Mouse (Mus musculus) midbrain, embryonic 12.5 days (tissue): ENCODE measurements around the gene Pzp. TPM values are rescaled to one million over a fixed set of nuclear protein-coding genes. Genes with fewer than 3 reads are reported as not detected.

ENCODE experiments used
- ATAC-seq: fragments of 200-750 bp; cut with Nextera tagmentation; 2 replicates; pipeline ENCODE4 v1.8.0; 2017; ENCODE audit warnings: low read depth, moderate TSS enrichment, moderate library complexity; ENCODE audit not compliant: low FRiP score
- H3K27ac ChIP-seq: fragments of 300-500 bp; sonication (generic); replicated peaks from 2 replicates; pipeline ENCODE4 v1.5.1; 2016; ENCODE audit warnings: mild to moderate bottlenecking
- H3K27me3 ChIP-seq: fragments of 300-500 bp; sonication (generic); 2 replicates; pipeline ENCODE4 v1.6.1; 2016; ENCODE audit warnings: mild to moderate bottlenecking
- H3K36me3 ChIP-seq: fragments of 300-500 bp; sonication (generic); 2 replicates; pipeline ENCODE4 v1.6.1; 2016
- H3K4me1 ChIP-seq: fragments of 300-500 bp; sonication (generic); 2 replicates; pipeline ENCODE4 v1.6.1; 2016
- H3K4me2 ChIP-seq: fragments of 300-500 bp; sonication (generic); replicated peaks from 2 replicates; pipeline ENCODE4 v1.6.1; 2016; ENCODE audit warnings: mild to moderate bottlenecking, moderate library complexity
- H3K4me3 ChIP-seq: fragments of 300-500 bp; sonication (generic); 2 replicates; pipeline ENCODE4 v1.5.1; 2016; ENCODE audit warnings: mild to moderate bottlenecking
- H3K9ac ChIP-seq: fragments of 300-500 bp; sonication (generic); replicated peaks from 2 replicates; pipeline ENCODE4 v1.6.1; 2016; ENCODE audit warnings: mild to moderate bottlenecking, moderate library complexity
- H3K9me3 ChIP-seq: fragments of 300-500 bp; sonication (generic); 2 replicates; pipeline ENCODE4 v1.6.1; 2016; ENCODE audit warnings: mild to moderate bottlenecking
- WGBS: fragments of 180-500 bp; shearing (Covaris S2); methylation state at CpG from one replicate; pipeline ENCODE4 v1.1.7; 2016; 5-methylcytosine and 5-hydroxymethylcytosine counted together
- polyA plus RNA-seq: library from polyadenylated mRNA; unstranded; fragments of >200 nt; fragmentation: Nextera tagmentation; extraction: Ambion mirVana; gene quantifications from 2 replicates; pipeline ENCODE4 v1.2.1, GENCODE M21; 2016

Gene Pzp
- polyA plus RNA-seq, 1 experiment from 2014 or later = not detected

GRCm38 (mm10) chr6:128445761-128446535 is 80.6 kb downstream of the Pzp start:
- WGBS = 11% methylated on average over 14 of the region's 14 CpGs
- Histone ChIP-seq H3K4me2 (peak overlapping the region; percentile 34), H3K9ac (no peak overlapping the region)

GRCm38 (mm10) chr6:128440238-128440637 is 86.3 kb downstream of the Pzp start:
- Histone ChIP-seq H3K36me3 (peaks cover 12% of the 10 kb centered on the region), H3K4me3 (no peak overlapping the region), H3K27me3 (peaks cover 9% of the 10 kb centered on the region; the same call in 1 of the 2 replicates), H3K9ac (no peak overlapping the region), H3K9me3 (no peaks in the 10 kb centered on the region), H3K27ac (no peak overlapping the region), H3K4me2 (no peak overlapping the region), H3K4me1 (peaks cover 17% of the 10 kb centered on the region)
- ATAC-seq = no peak
- 95% methylated on average over 2 of the region's 2 CpGs for WGBS

More at GRCm38 (mm10) chr6:128445761-128446535, 80.6 kb downstream of the Pzp start:
- ATAC-seq = peak; percentile 64
- H3K4me1 ChIP-seq = 0 out of 2 replicates have a peak, but pooled peaks cover 11% of the 10 kb centered on the region
- no peaks in the 10 kb centered on the region for H3K27me3 ChIP-seq
- H3K36me3 ChIP-seq = no peaks in the 10 kb centered on the region
- H3K27ac ChIP-seq = no peak overlapping the region
- no peak overlapping the region for H3K4me3 ChIP-seq
- no peaks in the 10 kb centered on the region for H3K9me3 ChIP-seq

GRCm38 (mm10) chr6:128438871-128439341 is 87.6 kb downstream of the Pzp start:
- no peak; the same call in 1 of the 2 replicates for ATAC-seq
- Histone ChIP-seq H3K9ac (no peak overlapping the region), H3K27ac (peak overlapping the region; percentile 94; the same call in 1 of the 2 replicates), H3K4me3 (peak overlapping the region; percentile 96), H3K4me1 (peaks cover 16% of the 10 kb centered on the region), H3K36me3 (peaks cover 26% of the 10 kb centered on the region), H3K9me3 (no peaks in the 10 kb centered on the region), H3K4me2 (peak overlapping the region; percentile 71), H3K27me3 (peaks cover 9% of the 10 kb centered on the region; the same call in 1 of the 2 replicates)
- 34% methylated on average over 18 of the region's 18 CpGs for WGBS

- peak; percentile 92 for ATAC-seq
- Histone ChIP-seq H3K36me3 (peaks cover 31% of the 10 kb centered on the region), H3K9me3 (no peaks in the 10 kb centered on the region), H3K4me3 (peak within 1 kb of the TSS; percentile 96), H3K9ac (peak within 1 kb of the TSS; percentile 92), H3K27me3 (peaks cover 9% of the 10 kb centered on the region; the same call in 1 of the 2 replicates), H3K4me2 (peak within 1 kb of the TSS; percentile 71), H3K27ac (peak within 1 kb of the TSS; percentile 94), H3K4me1 (peaks cover 16% of the 10 kb centered on the region)
- WGBS = under 1% methylated on average over 63 of the region's 67 CpGs
Measured at GRCm38 (mm10) chr6:128438317-128438870, 88.1 kb downstream of the Pzp start, which contains the start of gene Fkbp4. Gene Fkbp4 (minus strand): TSS chr6:128438677.

GRCm38 (mm10) chr6:128437731-128438316 is 88.7 kb downstream of the Pzp start:
- peaks cover 36% of the 10 kb centered on the region for H3K36me3 ChIP-seq
- peaks cover 9% of the 10 kb centered on the region; the same call in 1 of the 2 replicates for H3K27me3 ChIP-seq
- peaks cover 16% of the 10 kb centered on the region for H3K4me1 ChIP-seq
- no peaks in the 10 kb centered on the region for H3K9me3 ChIP-seq
- 0% methylated on average over 43 of the region's 52 CpGs for WGBS
- H3K27ac ChIP-seq = peak overlapping the region; percentile 94
- peak; percentile 70 for ATAC-seq
- H3K9ac ChIP-seq = peak overlapping the region; percentile 92
- peak overlapping the region; percentile 71 for H3K4me2 ChIP-seq
- peak overlapping the region; percentile 96 for H3K4me3 ChIP-seq

- peaks cover 9% of the 10 kb centered on the region; the same call in 1 of the 2 replicates for H3K27me3 ChIP-seq
- H3K36me3 ChIP-seq = peaks cover 42% of the 10 kb centered on the region
- H3K9ac ChIP-seq = peak overlapping the region; percentile 92
- 7% methylated on average over 10 of the region's 10 CpGs for WGBS
- ATAC-seq = no peak
- H3K4me3 ChIP-seq = peak overlapping the region; percentile 96
- peak overlapping the region; percentile 94 for H3K27ac ChIP-seq
- H3K4me2 ChIP-seq = peak overlapping the region; percentile 71
- no peaks in the 10 kb centered on the region for H3K9me3 ChIP-seq
- H3K4me1 ChIP-seq = peaks cover 16% of the 10 kb centered on the region
Measured at GRCm38 (mm10) chr6:128437288-128437687, 89.2 kb downstream of the Pzp start.

GRCm38 (mm10) chr6:128436356-128437005 is 90.0 kb downstream of the Pzp start:
- Histone ChIP-seq H3K27ac (no peak overlapping the region), H3K9me3 (no peaks in the 10 kb centered on the region), H3K4me2 (peak overlapping the region; percentile 71), H3K9ac (peak overlapping the region; percentile 92), H3K4me3 (peak overlapping the region; percentile 96), H3K36me3 (peaks cover 50% of the 10 kb centered on the region), H3K4me1 (peaks cover 16% of the 10 kb centered on the region), H3K27me3 (peaks cover 9% of the 10 kb centered on the region; the same call in 1 of the 2 replicates)
- no peak for ATAC-seq
- 90% methylated on average over 8 of the region's 8 CpGs for WGBS

GRCm38 (mm10) chr6:128435474-128435873 is 91.0 kb downstream of the Pzp start:
- no peak overlapping the region for H3K4me2 ChIP-seq
- peaks cover 16% of the 10 kb centered on the region for H3K4me1 ChIP-seq
- H3K27me3 ChIP-seq = peaks cover 9% of the 10 kb centered on the region; the same call in 1 of the 2 replicates
- peaks cover 59% of the 10 kb centered on the region for H3K36me3 ChIP-seq
- WGBS = 93% methylated on average over 5 of the region's 5 CpGs
- no peak overlapping the region for H3K4me3 ChIP-seq
- H3K9me3 ChIP-seq = no peaks in the 10 kb centered on the region
- ATAC-seq = no peak
- no peak overlapping the region for H3K9ac ChIP-seq
- no peak overlapping the region for H3K27ac ChIP-seq

Other genes starting within 250 kb of the Pzp start
- 0.93 and 1.5 TPM in 2 replicates for gene Tead4, start 225.9 kb downstream of the Pzp start, polyA plus RNA-seq
- 19.0 and 19.7 TPM in 2 replicates for gene Tulp3, start 170.9 kb downstream of the Pzp start, polyA plus RNA-seq
- 159 and 171 TPM in 2 replicates for gene Rhno1, start 163.8 kb downstream of the Pzp start, polyA plus RNA-seq
- 61.0 and 67.7 TPM in 2 replicates for gene Foxm1, start 163.8 kb downstream of the Pzp start, polyA plus RNA-seq
- 0.55 and 0.71 TPM in 2 replicates for gene Tex52, start 151.3 kb downstream of the Pzp start, polyA plus RNA-seq
- not detected in 2 replicates for gene Gm44596, start 151.2 kb downstream of the Pzp start, polyA plus RNA-seq
- 4.1 and 5.4 TPM in 2 replicates for gene Nrip2, start 127.4 kb downstream of the Pzp start, polyA plus RNA-seq
- 39.2 TPM in 2 replicates for gene Itfg2, start 101.8 kb downstream of the Pzp start, polyA plus RNA-seq
- gene Fkbp4, start 88.0 kb downstream of the Pzp start, polyA plus RNA-seq = 496 and 515 TPM in 2 replicates
- not detected in 2 replicates for gene A2ml1, start 54.9 kb upstream of the Pzp start, polyA plus RNA-seq
- gene Klrb1a, start 96.8 kb upstream of the Pzp start, polyA plus RNA-seq = not detected in 2 replicates
- not detected in 2 replicates for gene Clec2h, start 135.7 kb upstream of the Pzp start, polyA plus RNA-seq
- gene Klrb1, start 196.3 kb upstream of the Pzp start, polyA plus RNA-seq = not detected in 2 replicates